Mouse (Mus musculus) liver, embryonic 14.5 days (tissue): Measurements from ENCODE around the gene Lpp.

Experiments
- CTCF ChIP-seq: IDR thresholded peaks from 2 replicates; pipeline ENCODE4 v1.5.1; 2016; ENCODE audit warnings: antibody characterized with exemption, low read depth, control low read depth
- EP300 ChIP-seq: IDR thresholded peaks from 2 replicates; pipeline ENCODE4 v1.6.1; 2016; ENCODE audit warnings: antibody characterized with exemption, low read depth

DNA sequence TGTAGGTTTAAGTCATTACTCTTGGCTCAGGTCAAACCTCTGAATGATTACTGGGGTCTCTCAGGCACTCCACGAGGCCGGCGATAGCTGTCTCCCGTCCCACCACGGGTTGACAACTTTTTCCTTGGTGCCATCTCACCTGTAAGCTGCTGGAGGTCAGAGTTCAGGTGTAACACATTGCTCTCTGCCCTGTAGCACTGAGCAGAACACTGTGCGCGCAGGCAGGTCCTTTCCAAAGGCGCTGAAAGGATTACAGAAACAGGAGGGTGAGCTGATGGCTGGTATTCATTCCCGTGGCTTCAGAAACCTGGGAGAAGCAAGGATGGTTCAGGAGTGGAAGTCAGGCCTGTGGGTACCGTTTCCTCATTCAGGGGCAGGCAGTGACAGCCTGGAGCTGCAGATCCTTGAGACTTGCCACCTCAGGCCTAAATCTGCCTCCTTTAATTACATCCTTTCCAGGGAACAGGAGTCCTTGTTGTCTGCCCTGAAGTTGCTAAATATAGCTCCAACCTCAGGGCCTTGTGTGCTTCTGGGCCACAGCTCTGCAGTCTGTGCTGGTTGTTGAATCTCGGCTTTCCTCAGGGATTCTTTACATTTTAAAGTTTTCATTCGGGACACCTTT is 31.2 kb downstream of the Lpp start:
- TF ChIP-seq CTCF (no peak), EP300 (no peak)
